Mouse (Mus musculus): Measurements from ENCODE around the gene Sinhcaf.

DNA sequence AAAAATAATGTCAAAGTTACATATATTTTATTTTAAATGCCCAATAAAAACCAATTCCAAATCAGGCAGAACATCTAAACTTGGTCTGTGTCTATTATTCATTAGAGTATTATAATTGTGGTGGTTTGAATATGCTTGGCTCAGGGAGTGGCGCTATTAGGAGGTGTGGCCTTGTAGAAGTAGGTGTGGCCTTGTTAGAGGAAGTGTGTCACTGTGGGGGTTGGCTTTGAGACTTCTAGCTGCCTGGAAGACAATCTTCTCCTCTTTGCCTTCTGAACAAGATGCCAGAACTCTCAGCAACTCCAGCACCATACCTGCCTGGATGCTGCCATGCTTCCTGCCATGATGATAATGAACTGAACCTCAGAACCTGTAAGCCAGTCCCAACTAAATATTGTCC lies 72.4 kb downstream of the Sinhcaf start:
- TF ChIP-seq POLR2A (IDR thresholded peaks at IDR 0.05; ENCODE audit: borderline replicate concordance, low read depth, low read length), result no peak
- TF ChIP-seq CTCF (IDR thresholded peaks at IDR 0.05; ENCODE audit: low read depth, low read length), result no peak
